Mouse (Mus musculus) erythroblast, embryonic 14.5 days (primary cell): Measurements from ENCODE around the gene Nup214.

Experiments used
- GATA1 ChIP-seq: IDR thresholded peaks from 2 replicates; pipeline ENCODE4 v1.6.1; 2012; ENCODE audit warnings: low read length, inconsistent platforms, mixed read lengths
- TAL1 ChIP-seq: IDR thresholded peaks from 3 replicates; pipeline ENCODE4 v1.6.1; 2012; ENCODE audit warnings: low read length, inconsistent platforms, mixed read lengths

DNA sequence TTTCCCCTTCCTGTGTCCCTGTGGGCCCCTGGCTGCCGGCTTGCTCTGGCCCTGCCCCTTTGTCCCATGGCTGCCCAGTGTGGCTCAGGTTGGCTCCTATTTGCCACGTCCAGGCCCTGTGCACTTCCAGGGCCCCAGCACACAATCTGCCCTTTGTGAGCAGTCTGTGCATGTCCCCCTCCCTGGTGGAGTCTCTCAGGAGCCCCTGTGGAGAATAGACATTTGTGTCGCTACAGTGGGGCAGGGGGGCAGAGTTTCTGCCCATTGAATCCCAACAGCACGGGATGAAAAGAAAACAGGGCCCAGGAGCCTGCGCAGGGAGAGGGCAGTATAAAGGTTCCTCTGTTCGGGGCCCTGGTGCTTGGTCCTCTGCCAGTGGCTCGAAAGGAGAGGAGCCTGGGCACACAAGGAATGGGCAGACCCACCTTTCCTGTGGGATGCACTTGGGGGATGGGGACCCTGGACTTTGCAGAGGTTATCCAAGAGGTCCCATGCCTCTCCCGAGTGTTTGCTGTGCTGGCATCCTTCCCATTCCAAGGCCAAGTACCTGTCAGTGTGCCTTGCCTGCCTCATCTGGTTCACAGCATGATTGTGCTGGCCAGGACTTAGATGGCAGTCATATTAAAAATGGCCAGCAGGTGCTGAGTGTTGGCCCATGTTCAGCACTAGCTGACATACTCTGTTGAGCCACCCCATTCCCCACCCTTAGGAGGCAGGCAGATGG, 11.6 kb upstream of the Nup214 start:
- no peak for TF ChIP-seq GATA1
- no peak for TF ChIP-seq TAL1
